Mouse (Mus musculus) midbrain, embryonic 11.5 days (tissue): ENCODE data around the gene Pik3r3. TPM values are rescaled to one million over a fixed set of nuclear protein-coding genes. Genes with fewer than 3 reads are reported as not detected.
"Not testable (repeated sequence)": the region's sequence is repeated elsewhere in the genome, so short reads cannot be mapped to it uniquely, and the experiment has no call there.

Source experiments
- ATAC-seq: fragments of 200-750 bp; cut with Nextera tagmentation; 2 replicates; pipeline ENCODE4 v1.8.0; 2017; ENCODE audit warnings: moderate TSS enrichment, moderate library complexity; ENCODE audit not compliant: low FRiP score
- DNase-seq: peaks from one replicate; pipeline ENCODE4 v3.0.0; 2015; ENCODE audit warnings: low spot score; ENCODE audit errors: missing footprints
- H3K27ac ChIP-seq: fragments of 300-500 bp; sonication (generic); 2 replicates; pipeline ENCODE4 v1.5.1; 2014; ENCODE audit warnings: low read depth, low read length
- H3K27me3 ChIP-seq: fragments of 300-500 bp; sonication (generic); 2 replicates; pipeline ENCODE4 v1.6.1; 2014; ENCODE audit warnings: mild to moderate bottlenecking, low read length, moderate library complexity, mixed read lengths; ENCODE audit not compliant: control insufficient read depth, insufficient read depth
- H3K36me3 ChIP-seq: fragments of 300-500 bp; sonication (generic); 2 replicates; pipeline ENCODE4 v1.6.1; 2014; ENCODE audit warnings: mild to moderate bottlenecking, low read length, moderate library complexity, mixed read lengths; ENCODE audit not compliant: control insufficient read depth, insufficient read depth
- H3K4me1 ChIP-seq: fragments of 300-500 bp; sonication (generic); 2 replicates; pipeline ENCODE4 v1.6.1; 2014; ENCODE audit warnings: low read length; ENCODE audit not compliant: control insufficient read depth, insufficient read depth
- H3K4me2 ChIP-seq: fragments of 300-500 bp; sonication (generic); 2 replicates; pipeline ENCODE4 v1.6.1; 2014; ENCODE audit warnings: mild to moderate bottlenecking, moderate library complexity
- H3K4me3 ChIP-seq: fragments of 300-500 bp; sonication (generic); 2 replicates; pipeline ENCODE4 v1.5.1; 2014; ENCODE audit warnings: low read depth, low read length
- H3K9ac ChIP-seq: fragments of 300-500 bp; sonication (generic); 2 replicates; pipeline ENCODE4 v1.6.1; 2014; ENCODE audit warnings: low read length
- H3K9me3 ChIP-seq: fragments of 300-500 bp; sonication (generic); 2 replicates; pipeline ENCODE4 v1.6.1; 2016; ENCODE audit warnings: low read length; ENCODE audit not compliant: control insufficient read depth
- WGBS: fragments of 180-500 bp; shearing (Covaris S2); extraction: QIAGEN DNeasy Blood & Tissue Kit; methylation state at CpG from one replicate; pipeline ENCODE4 v1.1.7; 2014; 5-methylcytosine and 5-hydroxymethylcytosine counted together
- polyA plus RNA-seq: library from polyadenylated mRNA; unstranded; fragments of >200 nt; fragmentation: Nextera tagmentation; extraction: Ambion mirVana; gene quantifications from 2 replicates; pipeline ENCODE4 v1.2.1, GENCODE M21; 2014

Gene Pik3r3
- polyA plus RNA-seq, 1 experiment from 2014 or later: 70.6 TPM

DNA sequence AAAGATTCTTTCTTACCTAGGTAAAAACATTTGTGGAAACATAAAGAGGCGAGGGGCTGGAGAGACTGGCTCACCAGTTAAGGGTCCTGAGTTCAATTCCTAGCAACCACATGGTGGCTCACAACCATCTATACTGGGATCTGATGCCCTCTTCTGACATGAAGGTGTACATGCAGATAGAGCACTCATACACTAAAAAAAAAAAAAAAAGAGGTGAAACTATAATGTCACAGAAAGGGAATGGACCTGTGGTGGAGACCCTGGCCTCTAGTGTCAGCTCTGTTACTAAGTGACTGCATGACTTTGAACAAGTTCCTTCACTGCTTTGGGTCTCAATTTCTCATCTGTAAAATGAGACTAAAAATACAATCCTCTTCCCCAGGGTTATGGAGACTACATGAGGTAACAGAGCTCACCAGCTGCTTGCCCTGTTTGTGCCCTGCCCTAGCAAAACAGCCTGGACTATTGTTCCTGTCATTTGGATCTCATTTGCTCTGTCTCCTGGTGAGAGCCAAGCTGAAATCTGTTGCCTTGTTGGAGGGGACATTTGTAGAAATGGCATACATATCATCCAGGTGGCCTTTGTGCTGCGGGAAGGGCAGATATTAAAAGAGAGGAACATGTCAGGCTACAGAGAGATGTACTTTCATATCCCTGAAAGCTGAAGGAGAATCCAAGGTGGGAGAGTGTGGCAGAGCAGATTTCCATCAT lies 5.4 kb upstream of the Pik3r3 start:
- H3K4me1 ChIP-seq: peaks cover 3% of the 10 kb centered on the region
- no peaks in the 10 kb centered on the region for H3K36me3 ChIP-seq
- no peak overlapping the region for H3K4me2 ChIP-seq
- no peaks in the 10 kb centered on the region for H3K9me3 ChIP-seq
- H3K27me3 ChIP-seq: no peaks in the 10 kb centered on the region
- no peak overlapping the region for H3K9ac ChIP-seq
- H3K4me3 ChIP-seq: no peak overlapping the region
- WGBS: 88% methylated on average over 2 of the region's 2 CpGs
- H3K27ac ChIP-seq: no peak overlapping the region
- DNase-seq: no peak
- no peak for ATAC-seq

DNA sequence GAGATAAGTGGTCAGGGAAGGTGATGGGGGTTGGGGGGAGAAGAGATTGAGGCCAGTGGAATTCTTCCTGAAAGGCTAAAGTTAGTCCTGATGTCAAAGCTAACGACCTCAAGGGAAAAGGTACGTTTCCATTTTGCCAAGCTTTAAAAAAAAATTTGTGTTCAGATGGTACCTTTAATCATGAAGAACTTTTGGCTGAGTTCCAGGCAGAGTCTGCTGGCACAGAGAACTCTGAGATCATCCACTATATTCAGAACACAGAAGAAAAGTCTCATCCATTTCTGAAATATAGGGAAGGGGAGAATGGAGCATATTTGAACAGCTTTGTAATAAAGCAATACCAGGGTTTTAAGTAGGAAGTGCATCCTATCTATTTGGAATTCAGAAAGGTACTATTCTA lies 4.4 kb upstream of the Pik3r3 start:
- no peaks in the 10 kb centered on the region for H3K36me3 ChIP-seq
- DNase-seq (no peak), ATAC-seq (no peak)
- no peak overlapping the region for H3K9ac ChIP-seq
- no peaks in the 10 kb centered on the region for H3K9me3 ChIP-seq
- no peak overlapping the region for H3K27ac ChIP-seq
- 75% methylated on average over 2 of the region's 2 CpGs for WGBS
- no peak overlapping the region for H3K4me2 ChIP-seq
- peaks cover 3% of the 10 kb centered on the region for H3K4me1 ChIP-seq
- no peaks in the 10 kb centered on the region for H3K27me3 ChIP-seq
- H3K4me3 ChIP-seq: no peak overlapping the region

DNA sequence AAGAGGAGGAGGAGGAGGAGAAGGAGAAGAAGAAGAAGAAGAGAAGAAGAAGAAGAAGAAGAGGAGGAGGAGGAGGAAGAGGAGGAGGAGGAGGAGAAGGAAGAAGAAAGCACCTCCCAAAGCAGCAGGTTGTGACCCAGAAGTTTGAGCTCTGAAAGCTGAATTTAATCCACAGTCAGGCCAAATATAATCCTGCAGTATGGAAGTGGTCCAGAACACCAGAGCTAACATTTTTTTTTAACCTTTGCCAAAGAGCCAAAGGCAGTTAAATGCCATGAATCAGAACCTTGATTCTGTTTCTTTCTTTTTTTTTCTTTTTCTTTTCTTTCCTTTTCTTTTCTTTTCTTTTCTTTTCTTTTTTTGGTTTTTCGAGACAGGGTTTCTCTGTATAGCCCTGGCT lies 3.8 kb upstream of the Pik3r3 start:
- not testable (repeated sequence) for H3K27me3 ChIP-seq, H3K9me3 ChIP-seq, H3K4me1 ChIP-seq, DNase-seq, H3K27ac ChIP-seq, H3K9ac ChIP-seq, H3K36me3 ChIP-seq, H3K4me2 ChIP-seq, ATAC-seq, H3K4me3 ChIP-seq
- 80% methylated on average over 1 of the region's 1 CpGs for WGBS

GRCm38 (mm10) chr4:116219056-116219455 lies 2.4 kb upstream of the Pik3r3 start:
- 90% methylated on average over 1 of the region's 1 CpGs for WGBS
- Histone ChIP-seq H3K27ac (no peak overlapping the region), H3K4me3 (no peak overlapping the region), H3K27me3 (no peaks in the 10 kb centered on the region), H3K9ac (no peak overlapping the region), H3K9me3 (no peaks in the 10 kb centered on the region), H3K4me1 (peaks cover 3% of the 10 kb centered on the region), H3K4me2 (no peak overlapping the region), H3K36me3 (no peaks in the 10 kb centered on the region)
- ATAC-seq: no peak
- DNase-seq: no peak

DNA sequence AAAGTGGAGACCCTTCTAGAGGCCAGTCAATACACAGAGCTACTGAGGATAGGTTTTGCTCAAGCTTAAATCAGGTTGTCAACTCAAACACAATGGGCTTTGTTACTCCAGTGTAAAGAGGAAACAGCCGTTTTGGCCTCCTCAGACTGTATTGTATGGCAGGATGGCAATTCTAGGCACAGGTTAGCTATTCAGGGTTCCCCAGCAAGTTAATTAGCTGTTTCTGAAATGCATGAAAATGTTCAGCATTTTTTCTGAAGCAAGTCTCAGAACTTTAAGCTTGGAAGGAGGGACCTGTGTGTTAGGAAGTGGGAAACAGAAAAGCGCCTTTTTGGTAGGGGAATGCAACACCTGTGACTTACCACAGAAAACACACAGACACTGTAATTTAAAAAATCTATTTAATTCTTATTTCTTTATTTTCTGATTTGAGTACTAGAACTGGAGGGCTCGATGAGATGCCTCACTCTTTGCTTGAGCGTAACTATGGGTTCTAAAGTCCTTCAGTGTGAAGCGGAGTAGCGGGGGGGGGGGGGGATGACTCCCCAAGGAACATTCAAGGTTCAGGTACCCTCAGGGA lies 1.3 kb upstream of the Pik3r3 start:
- Histone ChIP-seq H3K36me3 (no peaks in the 10 kb centered on the region), H3K4me2 (peak overlapping the region; percentile 58), H3K9ac (peak overlapping the region; percentile 82), H3K27ac (peak overlapping the region; percentile 99), H3K4me3 (peak overlapping the region; percentile 73), H3K27me3 (no peaks in the 10 kb centered on the region), H3K9me3 (no peaks in the 10 kb centered on the region), H3K4me1 (peaks cover 3% of the 10 kb centered on the region)
- DNase-seq (peak; percentile 93), ATAC-seq (no peak)
- 2% methylated on average over 6 of the region's 6 CpGs for WGBS

DNA sequence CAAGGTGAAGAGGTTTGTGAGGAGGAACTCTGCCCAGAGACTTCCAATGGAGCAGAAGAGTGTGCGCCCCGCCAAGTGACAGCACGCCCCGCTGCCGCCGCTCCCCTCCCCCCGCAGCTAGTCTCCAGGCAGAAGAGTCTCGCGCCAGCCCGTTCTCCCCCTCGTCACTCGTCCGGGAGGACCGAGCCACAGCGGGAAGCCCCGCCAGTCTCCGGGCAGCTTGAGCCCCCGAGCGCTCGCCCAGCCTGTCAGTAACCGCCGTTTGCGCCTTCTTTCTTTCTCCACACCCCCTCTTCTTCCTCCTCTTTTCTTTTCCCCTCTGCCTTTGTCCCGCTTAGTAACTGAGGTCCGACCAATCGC lies 658 bp upstream of the Pik3r3 start:
- WGBS: under 1% methylated on average over 23 of the region's 26 CpGs
- no peaks in the 10 kb centered on the region for H3K9me3 ChIP-seq
- peak overlapping the region; percentile 58 for H3K4me2 ChIP-seq
- H3K27ac ChIP-seq: peak overlapping the region; percentile 99
- DNase-seq (peak; percentile 98), ATAC-seq (no peak)
- no peaks in the 10 kb centered on the region for H3K27me3 ChIP-seq
- peak overlapping the region; percentile 82 for H3K9ac ChIP-seq
- H3K4me3 ChIP-seq: peak overlapping the region; percentile 73
- H3K4me1 ChIP-seq: peaks cover 3% of the 10 kb centered on the region
- H3K36me3 ChIP-seq: no peaks in the 10 kb centered on the region

GRCm38 (mm10) chr4:116221996-116222842 lies 801 bp downstream of the Pik3r3 start:
- Histone ChIP-seq H3K4me2 (peak overlapping the region; percentile 59), H3K36me3 (no peaks in the 10 kb centered on the region), H3K27ac (peak overlapping the region; percentile 99), H3K9ac (peak overlapping the region; percentile 99), H3K27me3 (no peaks in the 10 kb centered on the region), H3K4me3 (peak overlapping the region; percentile 73), H3K4me1 (peaks cover 3% of the 10 kb centered on the region), H3K9me3 (no peaks in the 10 kb centered on the region)
- DNase-seq (peak; percentile 94), ATAC-seq (no peak)
- under 1% methylated on average over 23 of the region's 23 CpGs for WGBS

GRCm38 (mm10) chr4:116222843-116223119 lies 1.4 kb downstream of the Pik3r3 start:
- Histone ChIP-seq H3K36me3 (no peaks in the 10 kb centered on the region), H3K4me2 (peak overlapping the region; percentile 59), H3K27me3 (no peaks in the 10 kb centered on the region), H3K9ac (peak overlapping the region; percentile 99), H3K27ac (peak overlapping the region; percentile 99), H3K4me1 (peaks cover 3% of the 10 kb centered on the region), H3K9me3 (no peaks in the 10 kb centered on the region), H3K4me3 (peak overlapping the region; percentile 73)
- ATAC-seq (no peak), DNase-seq (no peak)
- WGBS: 1% methylated on average over 6 of the region's 6 CpGs

GRCm38 (mm10) chr4:116243377-116243776 lies 22.0 kb downstream of the Pik3r3 start:
- Histone ChIP-seq H3K36me3 (no peaks in the 10 kb centered on the region; the same call in 1 of the 2 replicates), H3K4me1 (no peaks in the 10 kb centered on the region), H3K27me3 (no peaks in the 10 kb centered on the region), H3K9me3 (no peaks in the 10 kb centered on the region), H3K4me3 (no peak overlapping the region), H3K4me2 (no peak overlapping the region), H3K9ac (no peak overlapping the region), H3K27ac (no peak overlapping the region)
- WGBS: 85% methylated on average over 3 of the region's 3 CpGs
- ATAC-seq: no peak
- no peak for DNase-seq
